Comparison of ENCODE assay signal across 16 mouse cellular contexts in genomic region chr16:23013786-23014185, GRCm38 (mm10). TPM values are rescaled to one million over a fixed set of nuclear protein-coding genes. Genes with fewer than 3 reads are reported as not detected.
"Had no signal": no experiment of that assay in that cellular context is flagged by ENCODE, and none has a peak within 500 bp of the region (broad histone marks: within the 10 kb centered on the region; RNA-seq: fewer than 3 reads in every experiment).

No protein-coding gene starts in this region.

RNA-seq across cellular contexts. Expression of gene Kng2, which starts 15.5 kb away (rescaled TPM):
- polyA plus RNA-seq: limb, embryonic 10.5 days; limb, embryonic 11.5 days; limb, embryonic 12.5 days; lung, embryonic 14.5 days; lung, embryonic 16.5 days; macrophage; midbrain, embryonic 10.5 days; midbrain, embryonic 11.5 days; midbrain, embryonic 12.5 days; midbrain, embryonic 13.5 days; midbrain, embryonic 14.5 days; midbrain, embryonic 15.5 days; midbrain, embryonic 16.5 days; midbrain, postnatal 0 days; myocyte had no signal

RNA-seq across cellular contexts. Expression of gene Kng1, which starts 43.9 kb away (rescaled TPM):
- polyA plus RNA-seq: limb, embryonic 10.5 days; macrophage; midbrain, embryonic 10.5 days; midbrain, embryonic 11.5 days; midbrain, embryonic 12.5 days; midbrain, embryonic 14.5 days; midbrain, embryonic 15.5 days; midbrain, embryonic 16.5 days; midbrain, postnatal 0 days; myocyte; neural tube, embryonic 11.5 days had no signal
